Mouse (Mus musculus) megakaryocyte-erythroid progenitor cell, adult 5-6 weeks (primary cell): Measurements from ENCODE around the gene Trappc6a. TPM values are rescaled to one million over a fixed set of nuclear protein-coding genes. Genes with fewer than 3 reads are reported as not detected.
"Not testable (repeated sequence)": the region's sequence is repeated elsewhere in the genome, so short reads cannot be mapped to it uniquely, and the experiment has no call there.

Source experiments
- ATAC-seq: replicated peaks from 2 replicates; pipeline ENCODE4 v1.8.0; 2016; ENCODE audit warnings: mild to moderate bottlenecking, inconsistent platforms; ENCODE audit not compliant: severe bottlenecking, poor library complexity, low FRiP score, low TSS enrichment
- total RNA-seq, 2 experiments: library from RNA; stranded (forward) in 1 of 2; stranded (reverse) in 1 of 2; fragments of 200-1000, 215-1000 nt in 1 of 2; fragments of >200 nt in 1 of 2; fragmentation: Nextera tagmentation in 1 of 2; gene quantifications; 2 replicates each; pipeline ENCODE4 v1.2.3; 2014 to 2017

The Trappc6a gene
- total RNA-seq, 2 experiments from 2014 or later: 23.6 to 96.3 TPM

DNA sequence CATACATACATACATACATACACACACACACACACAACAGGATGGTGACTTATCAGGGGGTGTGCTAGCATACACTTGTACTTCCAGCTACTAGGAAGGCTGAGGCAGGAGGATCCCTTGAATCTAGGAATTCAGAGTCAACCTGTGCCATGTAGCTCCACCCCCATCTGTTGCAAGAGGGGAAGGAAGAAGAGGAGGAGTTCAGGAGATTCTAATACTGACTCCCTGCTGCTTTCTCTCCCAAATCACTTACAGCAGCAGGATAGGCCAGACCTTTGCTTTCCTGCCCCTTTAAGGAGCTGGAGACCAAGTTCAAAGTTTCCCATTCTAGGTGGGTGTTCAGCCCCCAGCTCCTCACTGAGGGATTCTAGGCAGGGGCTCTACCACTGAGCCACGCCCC lies 22.7 kb upstream of the Trappc6a start:
- no peak for ATAC-seq

GRCm38 (mm10) chr7:19486549-19486948 lies 21.6 kb upstream of the Trappc6a start:
- ATAC-seq: 0 out of 2 replicates have a peak, but pooled peaks have one; percentile 25

DNA sequence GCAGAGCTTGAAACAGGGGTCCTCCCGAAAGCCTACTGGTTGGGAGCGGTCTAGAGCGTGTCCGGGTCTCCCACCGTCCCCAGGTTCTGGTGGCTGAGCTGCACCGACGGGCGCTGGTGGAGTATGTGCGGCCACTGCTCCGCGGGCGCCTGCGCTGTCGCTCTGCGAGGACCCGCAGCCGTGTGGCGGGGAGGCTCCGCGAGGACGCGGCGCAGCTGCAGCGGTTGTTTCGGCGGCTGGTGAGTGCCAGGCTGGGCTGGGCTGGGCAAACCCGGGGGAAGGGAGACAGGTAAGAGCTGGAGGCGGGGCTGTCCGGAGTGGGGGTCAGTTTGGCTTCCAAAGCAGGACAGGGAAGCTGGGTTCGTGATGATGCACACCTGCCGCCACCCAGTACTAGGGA lies 18.7 kb upstream of the Trappc6a start:
- ATAC-seq: no peak

DNA sequence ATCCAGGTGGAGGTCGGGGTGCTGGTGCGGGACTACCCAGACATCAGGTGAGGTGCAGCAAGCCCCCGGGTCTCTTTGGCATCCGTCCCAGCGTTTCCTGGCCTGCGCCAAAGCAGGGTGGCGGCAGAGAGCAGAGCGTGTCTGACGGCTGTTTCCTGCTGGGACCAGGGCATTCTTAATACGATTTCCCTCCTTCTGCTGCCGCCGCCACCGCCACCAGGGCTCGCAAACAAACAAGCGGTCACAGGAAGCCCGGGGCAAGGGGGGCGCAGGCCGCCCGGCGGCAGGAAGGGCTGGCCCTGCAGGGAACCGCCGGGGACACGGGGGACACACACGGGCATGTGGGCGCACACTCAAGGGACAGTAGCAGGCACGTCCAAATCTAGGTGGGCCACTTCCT lies 16.5 kb upstream of the Trappc6a start:
- peak; percentile 49; the same call in 1 of the 2 replicates for ATAC-seq

GRCm38 (mm10) chr7:19494751-19495474 lies 13.3 kb upstream of the Trappc6a start:
- no peak for ATAC-seq

GRCm38 (mm10) chr7:19495521-19496213 lies 12.5 kb upstream of the Trappc6a start:
- peak; percentile 70 for ATAC-seq

DNA sequence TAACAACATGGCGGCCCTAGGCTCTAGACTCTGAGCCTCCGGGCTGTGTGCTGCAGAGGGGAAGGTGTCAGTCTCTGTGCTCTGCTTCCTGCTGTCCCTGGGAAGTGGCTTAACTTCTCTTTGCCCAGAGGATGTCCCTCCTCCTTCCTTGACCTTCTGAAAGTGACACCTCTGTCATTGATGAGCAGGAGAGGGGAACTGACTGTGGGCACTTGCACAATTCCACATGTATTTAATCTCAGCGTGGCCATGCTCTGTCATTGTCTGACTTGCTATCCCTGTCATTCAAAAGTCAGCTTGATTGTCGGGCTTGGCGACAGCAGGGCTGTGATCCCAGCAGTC lies 12.0 kb upstream of the Trappc6a start:
- no peak for ATAC-seq

- no peak for ATAC-seq
Measured at GRCm38 (mm10) chr7:19498326-19498725, 9.9 kb upstream of the Trappc6a start.

DNA sequence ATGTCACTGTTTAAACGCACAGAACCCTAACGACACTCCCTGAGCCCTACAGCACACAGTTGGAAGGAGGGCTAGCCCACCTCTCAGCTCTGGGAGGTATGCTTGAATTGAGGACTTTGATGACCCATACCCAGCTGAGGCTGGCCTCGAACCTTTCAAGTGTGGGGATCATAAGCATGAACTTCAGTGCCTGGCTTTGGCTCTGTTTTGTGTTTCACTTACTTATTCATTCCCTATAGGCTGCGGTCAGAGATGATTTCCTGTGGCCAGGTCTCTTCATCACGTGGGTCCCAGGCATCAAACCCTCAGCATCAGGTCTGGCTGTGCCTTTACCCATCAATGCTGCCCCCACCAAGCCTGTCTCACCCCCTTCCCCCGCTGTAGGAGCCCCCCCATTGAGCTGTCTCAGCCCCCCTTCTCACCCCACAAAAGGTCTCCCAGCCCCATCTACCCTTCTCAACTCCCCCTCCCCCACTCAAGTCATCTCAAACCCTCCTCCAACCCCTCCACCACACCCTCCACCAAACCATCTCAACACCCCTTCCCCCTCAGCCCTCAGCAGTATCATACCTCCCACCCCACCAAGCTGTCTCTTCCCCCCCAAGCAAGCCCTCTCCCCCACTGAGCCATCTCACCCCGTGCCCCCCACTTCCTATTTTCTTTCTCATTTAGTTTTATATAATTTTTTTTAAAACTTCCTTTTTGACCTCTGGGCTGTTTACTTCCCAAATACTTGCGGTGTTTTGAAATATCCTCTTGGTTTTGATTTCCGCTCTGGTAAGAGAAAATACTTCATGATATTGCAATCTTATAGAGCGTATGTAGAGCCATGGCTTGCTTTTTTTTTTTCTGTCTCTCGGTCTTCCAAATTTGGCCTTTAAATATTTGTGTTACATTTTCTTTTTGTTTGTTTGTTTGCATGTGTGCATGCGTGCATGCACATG lies 7.5 kb upstream of the Trappc6a start:
- no peak for ATAC-seq

DNA sequence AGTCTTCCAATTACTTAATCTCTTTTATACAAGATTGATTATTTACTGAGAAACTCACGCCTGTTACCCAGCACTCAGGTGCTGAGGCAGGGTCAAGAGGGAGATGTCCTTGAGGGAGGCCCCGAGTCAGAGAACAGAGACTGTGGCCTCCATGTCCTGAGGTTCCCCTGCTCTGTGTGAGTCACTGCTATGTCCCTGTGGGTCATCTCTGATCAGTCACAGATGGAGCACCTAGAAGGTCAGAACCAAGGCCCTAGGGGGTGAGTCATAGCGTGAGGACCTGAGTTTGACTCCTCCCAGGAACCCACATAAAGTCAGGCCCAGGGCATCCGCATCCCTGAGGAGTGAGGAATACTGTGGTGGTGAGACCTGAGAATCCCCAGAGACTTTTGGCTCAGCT lies 6.5 kb upstream of the Trappc6a start:
- no peak for ATAC-seq

DNA sequence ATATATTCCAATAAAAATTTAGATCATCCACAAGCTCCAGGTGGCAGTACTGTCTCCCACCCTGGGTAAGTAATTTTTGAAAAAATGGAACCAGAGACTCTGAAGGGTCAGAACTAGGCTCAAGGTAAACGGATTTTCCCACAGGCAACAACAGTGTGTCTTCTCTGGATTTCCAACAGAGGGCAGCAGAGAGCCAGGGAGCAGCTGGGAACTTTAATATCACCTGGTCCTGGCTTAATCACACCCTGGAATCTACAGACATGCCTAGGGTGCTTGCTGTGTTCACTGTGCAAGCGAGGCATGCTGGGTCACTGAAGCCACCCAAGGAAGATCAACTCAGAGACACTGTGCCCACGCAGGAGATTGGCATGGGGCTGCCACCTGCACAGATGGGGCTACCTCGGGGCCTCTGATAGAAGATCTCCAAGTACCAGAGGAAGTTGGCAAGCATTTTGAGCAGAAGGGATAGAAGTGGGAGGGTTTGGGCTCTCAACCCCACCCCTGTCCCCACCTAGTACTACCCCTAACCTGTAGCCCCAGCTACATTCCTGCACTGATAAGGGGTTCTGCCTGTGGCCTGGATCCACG lies 4.6 kb upstream of the Trappc6a start:
- ATAC-seq: peak; percentile 28

DNA sequence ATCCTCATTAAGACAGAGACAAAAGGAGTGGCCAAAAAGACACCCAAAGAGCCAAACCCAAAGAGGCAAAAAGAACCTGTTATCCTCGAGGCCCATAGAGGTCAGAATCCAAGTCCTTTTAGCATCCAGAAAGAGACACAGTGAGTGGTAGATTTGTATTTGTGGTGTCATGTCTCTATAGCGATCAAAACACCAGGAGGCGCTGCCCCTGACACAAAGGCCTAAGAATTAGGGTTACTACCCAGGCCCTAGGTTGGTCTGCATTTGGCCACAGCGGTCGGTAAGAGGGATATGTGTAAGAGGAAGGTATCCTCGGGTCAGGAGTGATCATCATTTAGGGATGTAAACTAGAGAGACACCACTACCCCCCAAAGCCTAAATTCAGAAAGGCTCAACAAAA lies 1.9 kb upstream of the Trappc6a start:
- 0 out of 2 replicates have a peak, but pooled peaks have one; percentile 15 for ATAC-seq

- ATAC-seq: no peak
Measured at GRCm38 (mm10) chr7:19506969-19507611, 1.1 kb upstream of the Trappc6a start.

DNA sequence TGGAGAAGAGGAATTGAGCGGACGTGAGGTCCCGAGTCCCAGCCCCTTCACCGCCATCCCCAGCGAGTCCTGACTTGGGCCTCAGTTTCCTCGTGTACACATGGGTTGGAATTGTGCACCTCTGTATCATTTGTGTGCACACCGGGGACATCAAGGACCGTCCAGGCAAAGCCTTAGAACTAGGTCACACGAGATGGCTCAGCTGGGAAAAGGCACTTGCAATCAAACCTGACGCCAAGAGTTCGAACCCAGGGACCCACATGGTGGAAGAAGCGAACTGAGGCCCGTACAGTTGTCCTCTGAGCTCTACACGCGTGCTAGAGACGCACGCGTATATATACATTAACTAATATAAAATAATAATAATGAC lies 598 bp upstream of the Trappc6a start:
- ATAC-seq: no peak

DNA sequence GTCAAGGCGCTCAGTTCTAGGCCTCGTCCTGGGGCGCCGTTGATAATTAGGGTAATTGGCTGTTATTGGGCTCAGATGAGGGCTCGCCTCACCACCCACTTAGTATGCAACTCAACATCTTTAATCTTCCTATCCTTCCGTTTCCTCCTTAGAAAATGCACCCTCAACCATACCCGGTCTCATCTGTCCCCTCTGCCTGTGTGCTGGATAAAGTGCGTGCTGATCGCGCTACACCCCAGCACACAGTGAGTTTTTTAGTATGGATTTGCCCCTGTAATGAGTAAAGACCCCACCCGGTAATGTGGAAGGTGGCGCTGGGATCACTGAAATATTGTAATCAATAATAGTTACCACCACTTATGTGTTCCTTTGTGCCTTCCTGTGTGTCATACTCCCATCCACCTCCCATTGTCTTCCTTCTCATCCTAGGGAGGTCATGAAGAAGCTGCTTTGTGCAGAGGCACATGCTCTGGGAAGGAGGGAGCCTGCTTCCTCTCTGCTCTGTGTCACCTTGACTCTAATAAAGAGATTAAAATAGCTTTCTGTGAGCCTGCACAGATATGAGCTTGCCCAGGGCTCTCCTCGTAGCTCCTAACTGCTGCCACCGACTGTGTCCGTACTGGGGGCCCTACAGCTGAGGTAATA lies 851 bp downstream of the Trappc6a start:
- ATAC-seq: no peak

- ATAC-seq: no peak
Measured at GRCm38 (mm10) chr7:19509786-19510185, 1.6 kb downstream of the Trappc6a start.

- not testable (repeated sequence) for ATAC-seq
Measured at GRCm38 (mm10) chr7:19511934-19512333, 3.7 kb downstream of the Trappc6a start.

DNA sequence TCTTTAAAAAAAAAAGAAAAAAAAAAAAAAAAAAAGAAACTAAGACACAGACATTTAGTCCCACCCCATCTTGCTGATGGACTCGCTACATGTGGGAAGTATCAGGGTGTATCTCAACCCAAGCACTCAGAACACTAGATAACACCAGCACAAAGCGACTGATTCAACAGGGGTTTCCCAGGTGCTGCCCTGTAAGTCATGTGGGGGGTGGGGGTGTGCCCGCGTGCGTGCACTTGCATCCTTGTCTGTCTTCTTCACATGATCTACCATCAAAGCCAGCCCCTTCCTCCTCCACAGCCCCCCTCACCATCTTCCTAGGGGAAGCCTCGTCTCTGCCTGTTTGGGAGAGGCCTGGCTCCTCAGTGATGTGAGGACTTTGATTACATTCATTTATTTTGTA lies 4.2 kb downstream of the Trappc6a start:
- ATAC-seq: no peak
